Mouse (Mus musculus): ENCODE results near the gene Hoxd13. TPM values are rescaled to one million over a fixed set of nuclear protein-coding genes. Genes with fewer than 3 reads are reported as not detected.

Hoxd13 gene
- total and polyA plus RNA-seq, 3 experiments: not detected

DNA sequence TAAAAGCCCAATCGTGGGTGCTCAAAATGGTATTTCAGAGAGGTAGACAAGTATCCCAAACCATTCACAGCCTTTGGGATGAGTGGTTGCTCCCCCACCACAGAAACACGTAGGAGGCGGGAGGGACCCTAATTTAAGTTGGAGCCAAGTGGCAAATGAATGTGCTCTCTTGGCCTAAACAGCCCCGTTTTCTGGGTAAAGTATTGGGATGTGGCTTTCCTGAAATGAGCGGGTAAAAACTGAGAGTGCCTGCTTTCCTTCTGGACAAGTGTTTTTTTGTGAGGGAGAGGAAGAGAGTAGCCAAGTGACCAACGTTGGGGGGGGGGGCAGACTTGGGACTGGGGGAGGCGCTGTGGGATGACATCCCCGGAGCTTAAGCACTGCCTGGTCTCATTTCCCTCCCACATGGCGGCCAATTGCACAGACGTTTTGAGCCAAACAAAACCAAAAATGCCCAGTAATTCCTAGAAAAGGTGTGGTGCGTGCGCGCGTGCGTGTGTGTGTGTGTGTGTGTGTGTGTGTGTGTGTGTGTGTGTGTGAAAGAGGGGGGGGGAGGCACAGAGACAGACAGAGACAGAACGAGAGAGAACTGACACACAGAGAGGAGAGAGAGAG, 42.9 kb downstream of the Hoxd13 start:
- intact Hi-C loops (cut with DNase I): no loop called here
- 6% methylated on average over 16 of the region's 16 CpGs for WGBS
- Histone ChIP-seq H3K27ac (no peak overlapping the region), H3K4me3 (no peak overlapping the region), H3K36me3 (ENCODE audit: control insufficient read depth, insufficient read depth, low read length) (no peaks in the 10 kb centered on the region), H3K4me1 (ENCODE audit: control insufficient read depth, insufficient read depth, low read length) (no peaks in the 10 kb centered on the region), H3K79me2 (replicated peaks; ENCODE audit: control insufficient read depth, insufficient read depth, low read length) (no peaks in the 10 kb centered on the region), H3K27me3 (ENCODE audit: control insufficient read depth, insufficient read depth, low read length) (peaks cover 28% of the 10 kb centered on the region), H3K9ac (ENCODE audit: low read depth, low read length) (no peak overlapping the region)
- TF ChIP-seq EP300 (IDR thresholded peaks at IDR 0.05; ENCODE audit: insufficient read depth, low read depth, low read length): no peak
- no peak for TF ChIP-seq POLR2A (IDR thresholded peaks at IDR 0.05; ENCODE audit: insufficient read depth, low read depth, low read length)
- no peak for TF ChIP-seq CTCF (IDR thresholded peaks at IDR 0.05)
- no peak for DNase-seq

DNA sequence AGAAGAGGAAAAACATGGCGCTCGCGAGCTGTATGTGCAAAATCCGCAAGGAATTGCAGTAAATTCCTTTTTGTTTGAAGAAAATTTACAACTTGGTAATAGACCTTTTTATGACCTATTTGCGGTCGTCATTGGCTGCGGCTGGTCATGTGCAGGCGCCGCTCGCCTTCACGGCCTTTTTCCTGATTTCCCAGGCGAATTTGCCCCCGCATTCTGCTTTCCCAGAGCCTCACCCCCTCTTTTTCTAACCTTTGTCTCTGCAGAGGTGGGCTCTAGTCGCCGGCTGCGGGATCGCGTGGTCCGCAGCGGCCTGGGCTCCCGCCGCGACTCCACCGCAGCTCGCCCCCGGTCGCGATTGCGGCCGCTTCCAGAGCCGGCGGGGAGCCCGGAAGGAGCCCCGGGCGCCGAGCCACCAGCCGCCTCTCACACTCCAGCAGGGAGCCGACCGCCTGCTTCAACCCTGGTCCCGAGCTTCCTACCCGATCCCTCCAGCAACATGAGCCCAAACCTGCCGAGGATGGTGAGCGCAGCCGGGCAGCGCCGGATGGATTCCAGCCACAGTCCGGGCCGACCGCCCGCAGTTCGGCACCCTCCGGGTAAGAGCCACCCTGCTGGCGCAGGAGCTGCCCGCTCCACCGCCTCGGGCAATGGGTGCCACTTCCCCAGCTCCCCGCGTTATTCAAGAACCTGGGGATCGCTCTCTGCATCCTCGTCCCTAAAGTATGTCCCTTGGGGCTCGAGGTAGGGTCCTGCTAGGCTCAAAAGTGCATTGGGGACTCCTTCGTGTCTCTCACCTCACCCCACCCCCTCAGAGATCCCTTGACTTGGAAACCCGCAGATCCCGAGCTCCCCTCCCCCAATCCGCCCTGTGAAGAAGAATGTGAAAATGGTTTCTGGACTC, 43.9 kb downstream of the Hoxd13 start, which contains the start of the genes Hoxd3 and Hoxd4:
Hoxd3 (plus strand) TSS at position 207 of the 901 bp plus-strand sequence.
Hoxd4 (plus strand) TSS at position 209 of the 901 bp plus-strand sequence.
- WGBS: 3% methylated on average over 64 of the region's 65 CpGs
- Histone ChIP-seq H3K4me3 (peak within 1 kb of the TSS; percentile 51), H3K36me3 (ENCODE audit: control insufficient read depth, insufficient read depth, low read length) (no peaks in the 10 kb centered on the region), H3K27me3 (ENCODE audit: control insufficient read depth, insufficient read depth, low read length) (peaks cover 25% of the 10 kb centered on the region), H3K79me2 (replicated peaks; ENCODE audit: control insufficient read depth, insufficient read depth, low read length) (no peaks in the 10 kb centered on the region), H3K9ac (ENCODE audit: low read depth, low read length) (peak within 1 kb of the TSS; percentile 33), H3K27ac (peak within 1 kb of the TSS; percentile 24), H3K4me1 (ENCODE audit: control insufficient read depth, insufficient read depth, low read length) (no peaks in the 10 kb centered on the region)
- intact Hi-C loops (cut with DNase I): no loop called here
- peak; percentile 49 to 68 for DNase-seq
- no peak for TF ChIP-seq EP300 (IDR thresholded peaks at IDR 0.05; ENCODE audit: insufficient read depth, low read depth, low read length)
- no peak for TF ChIP-seq POLR2A (IDR thresholded peaks at IDR 0.05; ENCODE audit: insufficient read depth, low read depth, low read length)
- TF ChIP-seq CTCF (IDR thresholded peaks at IDR 0.05): no peak

GRCm38 (mm10) chr2:74713239-74714150, 45.4 kb downstream of the Hoxd13 start:
- H3K36me3 ChIP-seq (ENCODE audit: control insufficient read depth, insufficient read depth, low read length): no peaks in the 10 kb centered on the region
- TF ChIP-seq CTCF (IDR thresholded peaks at IDR 0.05) (no peak), POLR2A (IDR thresholded peaks at IDR 0.05; ENCODE audit: insufficient read depth, low read depth, low read length) (no peak), EP300 (IDR thresholded peaks at IDR 0.05; ENCODE audit: insufficient read depth, low read depth, low read length) (no peak)
- peak in 1 of 2 experiments; percentile 18 for DNase-seq
- no peaks in the 10 kb centered on the region for H3K79me2 ChIP-seq (replicated peaks; ENCODE audit: control insufficient read depth, insufficient read depth, low read length)
- WGBS: 15% methylated on average over 19 of the region's 19 CpGs
- H3K27me3 ChIP-seq (ENCODE audit: control insufficient read depth, insufficient read depth, low read length): peaks cover 24% of the 10 kb centered on the region
- no peaks in the 10 kb centered on the region for H3K4me1 ChIP-seq (ENCODE audit: control insufficient read depth, insufficient read depth, low read length)
- intact Hi-C loops (cut with DNase I): no loop called here
- no peak overlapping the region for H3K4me3 ChIP-seq
- no peak overlapping the region for H3K9ac ChIP-seq (ENCODE audit: low read depth, low read length)
- no peak overlapping the region for H3K27ac ChIP-seq

DNA sequence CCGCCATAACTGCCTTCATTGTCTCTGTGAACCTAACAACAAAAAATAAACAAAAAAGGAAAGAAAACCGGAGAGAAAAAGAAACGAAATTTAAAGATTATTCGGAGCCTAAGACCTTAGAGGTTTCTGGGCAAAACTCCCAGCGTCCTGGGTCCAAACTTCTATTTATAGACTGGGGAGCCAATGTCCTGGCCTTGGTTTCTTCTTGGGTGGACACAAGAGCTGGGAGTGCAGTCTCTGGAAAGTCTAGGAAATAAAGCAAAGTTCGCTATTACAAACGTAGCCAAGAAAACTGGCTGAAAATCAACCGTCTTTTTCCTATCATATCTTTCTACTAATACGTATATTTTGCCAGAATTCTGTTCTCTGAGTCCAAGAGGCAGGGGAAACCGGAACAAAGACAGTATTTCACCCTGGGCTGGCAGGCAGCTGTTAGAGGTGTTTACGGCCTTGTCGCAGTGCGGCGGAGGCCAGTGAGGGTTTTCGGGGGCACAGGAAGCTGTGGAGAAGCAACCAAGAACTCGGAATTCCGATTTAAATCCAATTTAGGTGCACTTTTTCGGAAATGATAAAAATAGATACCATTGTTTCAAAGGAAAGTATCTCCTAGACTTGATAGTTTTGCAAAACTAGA, 46.2 kb downstream of the Hoxd13 start:
- no peak overlapping the region for H3K9ac ChIP-seq (ENCODE audit: low read depth, low read length)
- 19% methylated on average over 18 of the region's 18 CpGs for WGBS
- peaks cover 24% of the 10 kb centered on the region for H3K27me3 ChIP-seq (ENCODE audit: control insufficient read depth, insufficient read depth, low read length)
- intact Hi-C loops (cut with DNase I): no loop called here
- no peaks in the 10 kb centered on the region for H3K36me3 ChIP-seq (ENCODE audit: control insufficient read depth, insufficient read depth, low read length)
- no peak for DNase-seq
- no peak overlapping the region for H3K4me3 ChIP-seq
- H3K4me1 ChIP-seq (ENCODE audit: control insufficient read depth, insufficient read depth, low read length): no peaks in the 10 kb centered on the region
- TF ChIP-seq POLR2A (IDR thresholded peaks at IDR 0.05; ENCODE audit: insufficient read depth, low read depth, low read length): no peak
- no peak for TF ChIP-seq EP300 (IDR thresholded peaks at IDR 0.05; ENCODE audit: insufficient read depth, low read depth, low read length)
- no peak for TF ChIP-seq CTCF (IDR thresholded peaks at IDR 0.05)
- no peaks in the 10 kb centered on the region for H3K79me2 ChIP-seq (replicated peaks; ENCODE audit: control insufficient read depth, insufficient read depth, low read length)
- no peak overlapping the region for H3K27ac ChIP-seq

- Histone ChIP-seq H3K9ac (ENCODE audit: low read depth, low read length) (no peak overlapping the region), H3K27me3 (ENCODE audit: control insufficient read depth, insufficient read depth, low read length) (peaks cover 23% of the 10 kb centered on the region), H3K36me3 (ENCODE audit: control insufficient read depth, insufficient read depth, low read length) (no peaks in the 10 kb centered on the region), H3K4me1 (ENCODE audit: control insufficient read depth, insufficient read depth, low read length) (no peaks in the 10 kb centered on the region), H3K79me2 (replicated peaks; ENCODE audit: control insufficient read depth, insufficient read depth, low read length) (no peaks in the 10 kb centered on the region), H3K4me3 (no peak overlapping the region), H3K27ac (no peak overlapping the region)
- 15% methylated on average over 14 of the region's 14 CpGs for WGBS
- DNase-seq: no peak
- TF ChIP-seq CTCF (IDR thresholded peaks at IDR 0.05) (no peak), EP300 (IDR thresholded peaks at IDR 0.05; ENCODE audit: insufficient read depth, low read depth, low read length) (no peak), POLR2A (IDR thresholded peaks at IDR 0.05; ENCODE audit: insufficient read depth, low read depth, low read length) (no peak)
- intact Hi-C loops (cut with DNase I): loop anchor here (1.0 kb wide), 2 partner anchors 340 to 423 kb away; no protein-coding TSS in a partner anchor
Measured at GRCm38 (mm10) chr2:74714881-74715280, 46.8 kb downstream of the Hoxd13 start.

Data from heart, adult 2 months (tissue).